Mouse (Mus musculus): ENCODE results near the gene Jph3.

Jph3 gene

DNA sequence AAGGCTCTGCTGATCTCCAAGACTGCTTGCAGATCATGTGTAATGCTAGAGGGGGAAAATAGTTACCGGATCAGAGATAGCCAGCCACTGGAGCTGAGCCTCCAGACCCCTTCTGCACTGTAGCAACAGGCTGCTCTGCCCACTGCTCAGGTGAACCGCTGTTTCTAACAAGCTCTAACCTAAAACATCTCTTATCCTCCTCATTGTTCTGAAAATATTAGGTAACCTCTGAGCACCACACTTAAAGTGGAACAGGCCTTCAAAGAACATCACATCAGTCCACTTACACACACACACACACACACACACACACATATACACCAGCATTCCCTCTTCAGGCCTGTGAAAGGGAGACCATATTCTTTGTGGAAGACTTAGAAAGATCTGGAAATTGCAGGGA, 102.6 kb downstream of the Jph3 start:
- DNase-seq (ENCODE audit: low spot score), result no peak

DNA sequence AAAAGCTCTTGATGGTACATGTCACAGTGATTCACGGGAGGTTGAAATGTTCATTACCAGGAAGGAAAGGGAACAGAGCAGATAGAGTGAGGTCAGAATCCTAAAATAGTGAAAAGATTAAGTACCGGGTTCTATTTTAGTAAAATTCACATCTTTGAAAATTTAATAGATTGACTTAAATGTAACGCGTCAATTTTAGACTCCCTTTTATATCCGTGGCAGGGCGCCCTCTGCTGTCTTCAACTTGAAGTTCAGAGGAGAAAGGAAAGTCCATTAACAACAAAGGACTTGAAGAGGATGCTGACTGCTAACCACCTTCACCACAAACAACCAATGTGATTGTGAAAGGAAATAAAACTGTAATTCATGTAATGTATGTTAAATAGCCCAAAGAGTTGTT, 103.1 kb downstream of the Jph3 start:
- peak; percentile 78 for DNase-seq (ENCODE audit: low spot score)

DNA sequence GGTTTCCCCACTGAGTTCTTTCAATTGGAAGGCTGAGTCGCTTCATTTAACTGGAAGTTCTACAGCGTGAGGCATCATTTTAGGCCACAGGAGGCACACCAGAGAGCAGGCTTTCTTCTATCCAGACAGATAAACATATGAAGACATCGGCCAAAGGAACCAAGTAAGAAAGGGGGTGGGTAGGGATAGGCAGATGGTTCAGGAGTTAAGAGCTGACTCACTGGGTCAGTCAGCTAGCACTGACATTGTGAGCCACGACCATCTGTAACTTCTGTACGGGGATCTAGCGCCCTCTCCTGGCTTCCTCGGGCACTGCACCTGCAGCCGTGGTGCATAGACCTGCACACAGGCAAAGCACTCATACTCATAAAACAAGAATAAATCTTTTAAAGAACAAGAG, 111.8 kb downstream of the Jph3 start:
- DNase-seq (ENCODE audit: low spot score), result peak; percentile 56

DNA sequence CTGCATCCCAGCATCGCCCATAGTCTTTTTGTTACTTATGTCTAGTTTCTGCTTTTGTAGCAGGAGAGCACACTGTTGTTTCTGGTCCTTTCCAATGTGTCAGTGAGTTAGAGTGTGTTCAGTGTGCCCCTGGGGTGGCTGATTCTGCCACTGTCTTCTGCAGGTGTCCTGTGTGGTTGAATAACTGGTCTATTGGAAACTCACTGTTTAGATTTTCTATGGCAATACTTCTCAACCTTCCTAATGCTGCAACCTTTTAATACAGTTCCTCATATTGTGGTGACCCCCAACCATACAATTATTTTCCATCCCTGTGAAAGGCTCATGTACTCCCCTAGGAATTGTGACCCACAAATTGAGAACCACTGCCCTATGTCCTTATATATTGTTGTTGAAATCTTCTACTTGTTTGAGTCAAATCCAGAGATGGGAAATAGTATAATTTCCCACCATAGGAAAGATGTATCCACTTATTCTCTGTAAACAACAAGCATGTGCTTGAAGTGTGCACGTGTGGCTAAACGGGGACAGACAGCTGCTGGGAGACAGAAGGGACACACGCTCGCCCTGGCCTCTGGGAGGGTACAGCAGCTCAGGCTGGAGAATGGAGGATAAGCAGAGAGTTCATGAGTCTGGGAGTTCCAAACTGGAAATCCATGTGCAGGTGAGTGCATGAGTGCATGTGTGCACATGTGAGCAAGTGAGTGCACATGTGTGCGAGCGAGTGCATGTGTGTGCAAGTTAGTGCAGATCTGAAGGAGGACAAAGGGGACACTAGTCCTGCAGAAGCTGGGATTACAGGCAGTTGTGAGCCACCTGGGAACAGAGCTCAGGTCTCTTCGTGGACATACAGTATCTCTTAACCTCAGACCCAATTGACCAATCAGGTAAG, 112.9 kb downstream of the Jph3 start:
- no peak for DNase-seq (ENCODE audit: low spot score)

DNA sequence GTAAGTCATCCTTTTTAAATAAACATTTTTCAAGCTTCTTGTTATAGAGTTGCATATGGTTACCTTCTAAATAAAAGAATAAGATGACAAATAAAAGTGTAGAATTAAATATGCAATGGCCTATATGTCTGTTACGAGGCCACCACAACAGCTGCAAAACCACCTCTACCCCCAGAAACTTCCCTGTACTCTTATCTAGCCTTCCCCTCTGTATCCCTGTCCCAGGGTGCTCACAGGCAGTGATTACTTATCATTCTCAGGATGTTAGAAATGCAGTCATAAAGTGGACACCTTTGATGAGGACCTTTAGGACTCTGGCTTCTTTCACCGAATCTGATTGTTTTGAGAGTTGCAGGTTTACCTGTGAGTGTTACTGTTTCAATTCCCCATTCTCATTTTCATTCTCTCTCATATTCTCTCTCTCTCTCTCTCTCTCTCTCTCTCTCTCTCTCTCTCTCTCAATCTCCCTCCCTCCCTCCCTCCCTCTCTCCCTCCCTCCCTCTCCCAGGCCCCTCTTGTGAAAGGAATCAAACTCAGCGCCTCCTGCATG, 113.8 kb downstream of the Jph3 start:
- DNase-seq (ENCODE audit: low spot score), result no peak
